Mouse (Mus musculus): ENCODE data around the gene Arhgef11. TPM values are rescaled to one million over a fixed set of nuclear protein-coding genes. Genes with fewer than 3 reads are reported as not detected.

The Arhgef11 gene
- total and polyA plus RNA-seq, 3 experiments: 2.0 to 4.9 TPM; not detected in 1

DNA sequence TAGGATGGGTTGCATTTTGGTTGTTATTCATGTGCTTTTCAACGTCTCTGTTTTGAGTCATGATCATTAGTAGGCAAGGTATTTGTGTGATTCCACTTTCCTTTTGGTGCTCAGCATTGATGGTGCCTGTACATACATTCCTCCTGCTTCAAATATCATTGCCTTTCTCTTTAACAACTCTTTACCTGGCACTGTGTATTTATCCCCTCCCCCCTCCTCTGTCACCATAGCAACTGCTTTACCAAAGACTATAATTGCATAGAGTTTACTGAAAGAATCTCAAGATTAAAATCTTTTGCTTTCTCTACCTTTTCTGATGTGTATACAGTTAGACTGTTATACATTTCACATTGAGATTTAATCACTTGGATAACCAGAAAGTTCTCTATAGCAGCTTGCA lies 26.1 kb downstream of the Arhgef11 start:
- DNase-seq (ENCODE audit: low read depth, low spot score): no peak
- Histone ChIP-seq H3K79me2 (ENCODE audit: control insufficient read depth, insufficient read depth, low read length, poor library complexity) (no peaks in the 10 kb centered on the region), H3K4me3 (ENCODE audit: control insufficient read depth in 1 of 2, insufficient read depth in 1 of 2, low read depth in 2 of 2, low read length in 2 of 2) (no peak overlapping the region), H3K9ac (ENCODE audit: control insufficient read depth, low read depth, low read length, poor library complexity, severe bottlenecking) (no peak overlapping the region), H3K27ac (ENCODE audit: control insufficient read depth, low read depth, low read length) (no peak overlapping the region), H3K9me3 (replicated peaks; ENCODE audit: insufficient read depth, low read length) (no peaks in the 10 kb centered on the region), H3K4me1 (ENCODE audit: control insufficient read depth in 1 of 2, insufficient read depth in 2 of 2, low read length in 2 of 2) (no peaks in the 10 kb centered on the region), H3K36me3 (ENCODE audit: control insufficient read depth in 1 of 2, insufficient read depth in 2 of 2, low read length in 2 of 2) (no peaks in the 10 kb centered on the region), H3K27me3 (ENCODE audit: control insufficient read depth in 1 of 2, insufficient read depth in 2 of 2, low read length in 2 of 2) (no peaks in the 10 kb centered on the region)
- TF ChIP-seq MXI1 (IDR thresholded peaks at IDR 0.05; ENCODE audit: low read depth, low read length) (no peak), TCF12 (IDR thresholded peaks at IDR 0.05; ENCODE audit: low read depth, low read length) (no peak), MAZ (IDR thresholded peaks at IDR 0.05; ENCODE audit: low read depth, low read length) (no peak), HCFC1 (IDR thresholded peaks at IDR 0.05; ENCODE audit: low read depth, low read length) (no peak), SIN3A (IDR thresholded peaks at IDR 0.05; ENCODE audit: low read length) (no peak), SMC3 (IDR thresholded peaks at IDR 0.05; ENCODE audit: low read depth, low read length) (no peak), POLR2A (IDR thresholded peaks at IDR 0.05; ENCODE audit: control insufficient read depth in 1 of 2, insufficient read depth in 1 of 2, low read depth in 1 of 2, low read length in 2 of 2, poor library complexity in 1 of 2) (no peak), RCOR1 (IDR thresholded peaks at IDR 0.05; ENCODE audit: low read depth, low read length) (no peak), MYC (IDR thresholded peaks at IDR 0.05; ENCODE audit: low read depth, low read length) (no peak), GATA1 (IDR thresholded peaks at IDR 0.05; ENCODE audit: low read depth, low read length) (no peak), ETS1 (IDR thresholded peaks at IDR 0.05; ENCODE audit: low read depth, low read length) (no peak), GABPA (IDR thresholded peaks at IDR 0.05; ENCODE audit: low read depth, low read length) (no peak), POLR2AphosphoS2 (IDR thresholded peaks at IDR 0.05; ENCODE audit: low read length) (no peak), NELFE (IDR thresholded peaks at IDR 0.05; ENCODE audit: low read depth, low read length) (no peak), MEF2A (IDR thresholded peaks at IDR 0.05; ENCODE audit: extremely low read depth, insufficient replicate concordance, low read depth, low read length, poor library complexity, severe bottlenecking) (no peak), MYB (IDR thresholded peaks at IDR 0.05; ENCODE audit: low read depth, low read length) (no peak), TAL1 (IDR thresholded peaks at IDR 0.05; ENCODE audit: low read length) (no peak)

DNA sequence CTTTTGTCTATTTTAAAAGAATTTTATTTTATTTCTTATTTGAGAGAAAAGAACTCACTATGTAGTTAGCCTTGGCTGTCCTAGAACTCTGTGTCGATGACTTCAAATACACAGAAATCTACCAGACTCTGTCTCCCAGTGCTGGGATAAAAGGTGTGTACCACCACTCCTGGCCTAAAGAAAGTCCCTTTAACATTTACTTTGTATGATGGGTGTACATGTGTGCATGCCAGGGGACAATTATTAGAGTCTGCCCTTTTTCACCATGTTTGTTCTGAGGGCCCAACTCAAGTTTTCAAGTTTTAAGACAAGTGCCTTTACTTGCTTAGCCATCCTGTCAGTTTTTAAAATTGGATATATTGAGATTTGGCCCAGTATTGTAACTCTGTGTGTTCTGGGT lies 28.8 kb downstream of the Arhgef11 start:
- no peak overlapping the region for H3K9ac ChIP-seq (ENCODE audit: control insufficient read depth, low read depth, low read length, poor library complexity, severe bottlenecking)
- no peak overlapping the region for H3K4me3 ChIP-seq (ENCODE audit: control insufficient read depth in 1 of 2, insufficient read depth in 1 of 2, low read depth in 2 of 2, low read length in 2 of 2)
- H3K4me1 ChIP-seq (ENCODE audit: control insufficient read depth in 1 of 2, insufficient read depth in 2 of 2, low read length in 2 of 2): no peaks in the 10 kb centered on the region
- no peak overlapping the region for H3K27ac ChIP-seq (ENCODE audit: control insufficient read depth, low read depth, low read length)
- H3K9me3 ChIP-seq (replicated peaks; ENCODE audit: insufficient read depth, low read length): no peaks in the 10 kb centered on the region
- no peaks in the 10 kb centered on the region for H3K27me3 ChIP-seq (ENCODE audit: control insufficient read depth in 1 of 2, insufficient read depth in 2 of 2, low read length in 2 of 2)
- TF ChIP-seq EP300 (IDR thresholded peaks at IDR 0.05; ENCODE audit: low read depth in 1 of 2, low read length in 2 of 2) (no peak), RAD21 (IDR thresholded peaks at IDR 0.05; ENCODE audit: low read depth, low read length) (no peak), CHD1 (IDR thresholded peaks at IDR 0.05; ENCODE audit: low read depth, low read length) (no peak), SIN3A (IDR thresholded peaks at IDR 0.05; ENCODE audit: low read length) (no peak), POLR2AphosphoS5 (IDR thresholded peaks at IDR 0.05; ENCODE audit: borderline replicate concordance, low read depth, low read length) (no peak), CHD2 (IDR thresholded peaks at IDR 0.05; ENCODE audit: low read length) (no peak), TCF12 (IDR thresholded peaks at IDR 0.05; ENCODE audit: low read depth, low read length) (no peak), MYC (IDR thresholded peaks at IDR 0.05; ENCODE audit: low read depth, low read length) (no peak), E2F4 (IDR thresholded peaks at IDR 0.05; ENCODE audit: borderline replicate concordance, low read depth, low read length) (no peak), ELF1 (IDR thresholded peaks at IDR 0.05; ENCODE audit: low read depth, low read length) (no peak), JUND (IDR thresholded peaks at IDR 0.05; ENCODE audit: low read depth, low read length) (no peak), SMC3 (IDR thresholded peaks at IDR 0.05; ENCODE audit: low read depth, low read length) (no peak), UBTF (IDR thresholded peaks at IDR 0.05; ENCODE audit: borderline replicate concordance, insufficient read depth, low read depth, low read length) (no peak), NELFE (IDR thresholded peaks at IDR 0.05; ENCODE audit: low read depth, low read length) (no peak), NRF1 (IDR thresholded peaks at IDR 0.05; ENCODE audit: insufficient read depth, low read depth, low read length, poor library complexity, severe bottlenecking) (no peak), HCFC1 (IDR thresholded peaks at IDR 0.05; ENCODE audit: low read depth, low read length) (no peak), MAFK (IDR thresholded peaks at IDR 0.05; ENCODE audit: borderline replicate concordance, low read depth, low read length) (no peak), RCOR1 (IDR thresholded peaks at IDR 0.05; ENCODE audit: low read depth, low read length) (no peak)
- no peak for DNase-seq (ENCODE audit: low read depth, low spot score)
- H3K79me2 ChIP-seq (ENCODE audit: control insufficient read depth, insufficient read depth, low read length, poor library complexity): no peaks in the 10 kb centered on the region
- H3K36me3 ChIP-seq (ENCODE audit: control insufficient read depth in 1 of 2, insufficient read depth in 2 of 2, low read length in 2 of 2): no peaks in the 10 kb centered on the region
